Mouse (Mus musculus) midbrain, embryonic 16.5 days (tissue): ENCODE results near the gene Olfr183. TPM values are rescaled to one million over a fixed set of nuclear protein-coding genes. Genes with fewer than 3 reads are reported as not detected.
"Not testable (repeated sequence)": the region's sequence is repeated elsewhere in the genome, so short reads cannot be mapped to it uniquely, and the experiment has no call there.

Experiments
- ATAC-seq: fragments of 200-750 bp; cut with Nextera tagmentation; 2 replicates; pipeline ENCODE4 v1.8.0; 2017; ENCODE audit warnings: moderate TSS enrichment
- H3K27ac ChIP-seq: fragments of 300-500 bp; sonication (generic); 2 replicates; pipeline ENCODE4 v1.5.1; 2014; ENCODE audit warnings: mild to moderate bottlenecking, low read length, mixed read lengths
- H3K27me3 ChIP-seq: fragments of 300-500 bp; sonication (generic); 2 replicates; pipeline ENCODE4 v1.6.1; 2014; ENCODE audit warnings: low read depth, low read length, mixed read lengths; ENCODE audit not compliant: control insufficient read depth, insufficient read depth
- H3K36me3 ChIP-seq: fragments of 300-500 bp; sonication (generic); 2 replicates; pipeline ENCODE4 v1.6.1; 2014; ENCODE audit warnings: mild to moderate bottlenecking, low read length, moderate library complexity, mixed read lengths; ENCODE audit not compliant: control insufficient read depth, insufficient read depth
- H3K4me1 ChIP-seq: fragments of 300-500 bp; sonication (generic); 2 replicates; pipeline ENCODE4 v1.6.1; 2014; ENCODE audit warnings: mild to moderate bottlenecking, low read length, mixed read lengths; ENCODE audit not compliant: control insufficient read depth, insufficient read depth
- H3K4me2 ChIP-seq: fragments of 300-500 bp; sonication (generic); 2 replicates; pipeline ENCODE4 v1.6.1; 2014; ENCODE audit warnings: mild to moderate bottlenecking, low read length, mixed read lengths
- H3K4me3 ChIP-seq: fragments of 300-500 bp; sonication (generic); 2 replicates; pipeline ENCODE4 v1.5.1; 2014; ENCODE audit warnings: low read depth, mild to moderate bottlenecking, low read length, moderate library complexity, mixed read lengths
- H3K9ac ChIP-seq: fragments of 300-500 bp; sonication (generic); 2 replicates; pipeline ENCODE4 v1.6.1; 2014; ENCODE audit warnings: low read depth, low read length, mixed read lengths
- H3K9me3 ChIP-seq: fragments of 300-500 bp; sonication (generic); replicated peaks from 2 replicates; pipeline ENCODE4 v1.6.1; 2014; ENCODE audit warnings: mild to moderate bottlenecking, low read length, mixed read lengths; ENCODE audit not compliant: control insufficient read depth, poor library complexity, severe bottlenecking
- WGBS: fragments of 180-500 bp; shearing (Covaris S2); extraction: QIAGEN DNeasy Blood & Tissue Kit; methylation state at CpG from one replicate; pipeline ENCODE4 v1.1.7; 2014; 5-methylcytosine and 5-hydroxymethylcytosine counted together
- polyA plus RNA-seq: library from polyadenylated mRNA; unstranded; fragments of >200 nt; fragmentation: Nextera tagmentation; extraction: Ambion mirVana; gene quantifications from 2 replicates; pipeline ENCODE4 v1.2.1, GENCODE M21; 2015

The Olfr183 gene
- polyA plus RNA-seq: not detected in 2 replicates

- Histone ChIP-seq H3K9ac (no peak within 1 kb of the TSS), H3K4me1 (no peaks in the 10 kb centered on the region), H3K27me3 (no peaks in the 10 kb centered on the region), H3K4me3 (no peak within 1 kb of the TSS), H3K36me3 (no peaks in the 10 kb centered on the region), H3K9me3 (no peaks in the 10 kb centered on the region), H3K27ac (no peak within 1 kb of the TSS), H3K4me2 (no peak within 1 kb of the TSS)
- ATAC-seq: no peak
- WGBS: 91% methylated on average over 2 of the region's 2 CpGs
Observed at GRCm38 (mm10) chr16:58995057-58995456, at the start of gene Olfr183. Gene Olfr183, plus strand, starts transcription at chr16:58995357.

DNA sequence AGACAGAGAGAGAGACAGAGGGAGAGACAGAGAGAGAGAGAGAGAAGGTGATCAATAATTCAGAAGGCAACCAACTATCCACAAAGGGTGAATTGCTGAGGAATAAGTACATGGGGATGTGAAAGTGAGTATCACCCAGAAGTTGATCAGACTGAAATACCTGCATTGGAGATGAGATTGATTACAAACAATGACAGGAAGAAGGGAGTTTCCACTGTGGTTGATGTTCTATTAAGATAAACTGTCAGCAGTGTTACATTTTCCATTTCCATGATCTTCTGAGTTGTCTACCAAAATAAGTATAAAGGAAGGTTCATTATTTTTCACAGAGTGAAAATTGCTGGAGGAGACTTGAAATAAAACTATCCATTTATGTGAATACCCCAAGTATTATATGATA is 12.0 kb downstream of the Olfr183 start:
- Histone ChIP-seq H3K4me1 (no peaks in the 10 kb centered on the region), H3K9me3 (no peaks in the 10 kb centered on the region), H3K4me2 (no peak overlapping the region), H3K27ac (no peak overlapping the region), H3K4me3 (no peak overlapping the region), H3K27me3 (no peaks in the 10 kb centered on the region), H3K36me3 (no peaks in the 10 kb centered on the region), H3K9ac (no peak overlapping the region)
- ATAC-seq: no peak

DNA sequence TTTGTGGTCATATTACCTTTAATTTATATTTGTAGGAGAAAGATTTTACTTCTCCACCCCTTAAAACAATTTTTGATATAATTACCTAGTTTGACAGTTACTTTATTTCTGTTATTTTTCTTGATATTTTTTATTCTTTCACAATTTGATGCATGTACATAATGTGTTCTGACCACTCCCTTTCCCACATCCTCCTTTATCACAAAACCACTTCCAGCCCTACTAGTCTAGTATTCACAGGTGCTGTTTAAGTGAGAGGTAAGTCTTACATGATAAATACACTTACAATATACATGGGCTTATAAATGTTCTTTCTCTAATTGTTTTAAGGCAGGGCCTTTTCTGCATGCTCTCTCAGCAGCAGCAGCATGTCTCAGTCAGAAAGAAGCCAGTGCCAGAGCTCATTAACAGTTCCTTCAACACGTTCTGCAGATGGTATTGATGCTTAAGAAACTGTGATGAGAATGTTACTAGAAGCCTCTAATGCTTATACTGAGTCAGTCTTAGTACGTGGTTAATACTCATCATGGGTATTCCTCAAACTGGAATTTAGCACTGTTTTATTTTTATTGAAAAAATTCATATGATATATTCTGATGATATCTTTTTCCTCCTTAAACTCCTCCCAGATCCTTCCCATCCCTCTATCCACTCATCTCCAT is 18.3 kb downstream of the Olfr183 start:
- Histone ChIP-seq H3K36me3 (no peaks in the 10 kb centered on the region), H3K4me2 (no peak overlapping the region), H3K9me3 (no peaks in the 10 kb centered on the region), H3K27ac (no peak overlapping the region), H3K9ac (no peak overlapping the region), H3K27me3 (no peaks in the 10 kb centered on the region), H3K4me3 (no peak overlapping the region), H3K4me1 (no peaks in the 10 kb centered on the region)
- WGBS: 63% methylated on average over 2 of the region's 2 CpGs
- no peak for ATAC-seq

DNA sequence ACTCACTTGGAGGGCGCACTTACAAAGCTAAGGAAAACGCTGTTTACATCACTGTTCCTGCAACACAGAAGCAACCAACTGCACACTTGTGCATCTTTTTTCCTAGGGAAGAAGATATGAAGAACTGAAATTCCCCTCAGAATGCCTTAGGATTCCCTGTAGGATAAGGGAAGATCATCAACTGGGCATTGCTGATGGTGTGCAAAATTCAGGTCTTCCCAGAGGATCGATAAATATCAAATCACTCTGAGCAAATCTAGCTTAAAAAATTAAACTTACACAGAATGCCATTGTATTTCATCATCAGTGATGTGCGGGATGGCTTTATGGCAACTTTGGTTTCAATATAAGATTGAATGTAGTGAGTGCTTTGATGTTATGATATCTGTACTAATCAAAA is 35.0 kb downstream of the Olfr183 start, which contains the start of gene Olfr186:
Olfr186 (minus strand) TSS at position 101 of the 400 bp plus-strand sequence.
- Histone ChIP-seq H3K27me3 (no peaks in the 10 kb centered on the region), H3K36me3 (no peaks in the 10 kb centered on the region), H3K4me3 (no peak within 1 kb of the TSS), H3K27ac (no peak within 1 kb of the TSS), H3K9me3 (no peaks in the 10 kb centered on the region), H3K9ac (no peak within 1 kb of the TSS), H3K4me1 (no peaks in the 10 kb centered on the region), H3K4me2 (no peak within 1 kb of the TSS)
- no peak for ATAC-seq
- 94% methylated on average over 4 of the region's 4 CpGs for WGBS

GRCm38 (mm10) chr16:59039710-59040109 is 44.6 kb downstream of the Olfr183 start, which contains the start of gene Olfr187:
Gene Olfr187, minus strand, starts transcription at chr16:59039767.
- Histone ChIP-seq H3K36me3 (no peaks in the 10 kb centered on the region), H3K9ac (no peak within 1 kb of the TSS), H3K4me3 (no peak within 1 kb of the TSS), H3K9me3 (no peaks in the 10 kb centered on the region), H3K4me2 (no peak within 1 kb of the TSS), H3K4me1 (no peaks in the 10 kb centered on the region), H3K27ac (no peak within 1 kb of the TSS), H3K27me3 (no peaks in the 10 kb centered on the region)
- ATAC-seq: no peak
- WGBS: 93% methylated on average over 7 of the region's 7 CpGs

GRCm38 (mm10) chr16:59045835-59046234 is 50.7 kb downstream of the Olfr183 start:
- no peak overlapping the region for H3K9ac ChIP-seq
- H3K9me3 ChIP-seq: no peaks in the 10 kb centered on the region
- H3K4me1 ChIP-seq: no peaks in the 10 kb centered on the region
- no peak overlapping the region for H3K4me2 ChIP-seq
- no peak overlapping the region for H3K4me3 ChIP-seq
- 88% methylated on average over 3 of the region's 3 CpGs for WGBS
- H3K27ac ChIP-seq: no peak overlapping the region
- no peaks in the 10 kb centered on the region for H3K27me3 ChIP-seq
- H3K36me3 ChIP-seq: no peaks in the 10 kb centered on the region
- ATAC-seq: no peak

- Histone ChIP-seq H3K27ac (no peak overlapping the region), H3K4me2 (no peak overlapping the region), H3K4me3 (no peak overlapping the region), H3K36me3 (no peaks in the 10 kb centered on the region), H3K4me1 (no peaks in the 10 kb centered on the region), H3K9me3 (no peaks in the 10 kb centered on the region), H3K9ac (no peak overlapping the region), H3K27me3 (no peaks in the 10 kb centered on the region)
- 73% methylated on average over 4 of the region's 4 CpGs for WGBS
- no peak for ATAC-seq
Observed at GRCm38 (mm10) chr16:59047579-59047978, 52.4 kb downstream of the Olfr183 start.

GRCm38 (mm10) chr16:59048860-59049259 is 53.7 kb downstream of the Olfr183 start:
- no peaks in the 10 kb centered on the region for H3K27me3 ChIP-seq
- ATAC-seq: no peak
- 81% methylated on average over 1 of the region's 1 CpGs for WGBS
- no peaks in the 10 kb centered on the region for H3K36me3 ChIP-seq
- H3K4me2 ChIP-seq: no peak overlapping the region
- H3K9ac ChIP-seq: no peak overlapping the region
- no peak overlapping the region for H3K27ac ChIP-seq
- no peaks in the 10 kb centered on the region for H3K4me1 ChIP-seq
- H3K9me3 ChIP-seq: no peaks in the 10 kb centered on the region
- H3K4me3 ChIP-seq: no peak overlapping the region

DNA sequence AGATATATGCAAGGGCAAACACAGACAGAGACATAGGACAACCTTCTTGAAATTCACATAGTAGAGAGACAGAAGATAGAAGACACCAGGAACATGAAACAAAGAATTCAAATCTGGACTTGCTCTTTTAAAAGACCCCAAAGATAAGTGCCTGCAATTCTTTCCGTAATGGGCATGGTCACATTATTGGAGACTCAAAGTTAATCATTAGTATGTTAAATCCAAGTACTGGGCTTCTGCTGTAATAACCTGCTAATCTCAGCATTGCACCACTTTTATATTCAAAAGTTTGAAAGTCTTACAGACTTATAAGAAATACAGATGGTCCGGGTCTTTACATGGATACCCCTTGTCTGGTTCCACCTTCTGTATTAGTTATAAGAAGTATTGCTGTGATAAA is 54.1 kb downstream of the Olfr183 start:
- H3K27me3 ChIP-seq, H3K4me2 ChIP-seq, ATAC-seq, H3K9me3 ChIP-seq, H3K27ac ChIP-seq, H3K36me3 ChIP-seq, H3K4me3 ChIP-seq, H3K4me1 ChIP-seq, H3K9ac ChIP-seq: not testable (repeated sequence)
- WGBS: 94% methylated on average over 2 of the region's 2 CpGs
